Mouse (Mus musculus) liver, embryonic 18 days (tissue): ENCODE measurements around the gene Cul4b. TPM values are rescaled to one million over a fixed set of nuclear protein-coding genes. Genes with fewer than 3 reads are reported as not detected.

Experiments used
- polyA plus RNA-seq: library from polyadenylated mRNA; depleted of rRNA; stranded (reverse); fragments of >200 nt; gene quantifications from 2 replicates; pipeline ENCODE4 v1.2.3, GENCODE M21; 2012; rRNA removed

The Cul4b gene
- polyA plus RNA-seq = 4.3 and 4.6 TPM in 2 replicates

GRCm38 (mm10) chrX:38576078-38576477 lies at the start of gene Cul4b:
Gene Cul4b (minus strand): TSS chrX:38576196.

GRCm38 (mm10) chrX:38600177-38600994 lies 24.4 kb upstream of the Cul4b start, which contains the start of gene Mcts1:
Gene Mcts1 (plus strand): TSS chrX:38600578.

Other genes with a start within 250 kb of the Cul4b start
- 92.5 and 104 TPM in 2 replicates for gene Lamp2, start 119.7 kb downstream of the Cul4b start, polyA plus RNA-seq
- 26.4 and 26.9 TPM in 2 replicates for gene Mcts1, start 24.4 kb upstream of the Cul4b start, polyA plus RNA-seq
- 8.9 and 9.2 TPM in 2 replicates for gene C1galt1c1, start 58.9 kb upstream of the Cul4b start, polyA plus RNA-seq
- 0.02 and 0.09 TPM in 2 replicates for gene 6030498E09Rik, start 196.5 kb upstream of the Cul4b start, polyA plus RNA-seq